Mouse (Mus musculus): ENCODE results near the gene Ramp1. TPM values are rescaled to one million over a fixed set of nuclear protein-coding genes. Genes with fewer than 3 reads are reported as not detected.
A peak's percentile ranks its signal among the peaks of the same experiment; 100 is the strongest.

Ramp1 gene
- total RNA-seq, 4 experiments from 2014 or later, result 7.6 to 11.6 (median 10.0) TPM

GRCm38 (mm10) chr1:91201122-91201521 lies 21.5 kb downstream of the Ramp1 start:
- DNase-seq, result no peak

- no peak for DNase-seq
Observed at GRCm38 (mm10) chr1:91204221-91204765, 24.7 kb downstream of the Ramp1 start.

- DNase-seq, result no peak
Observed at GRCm38 (mm10) chr1:91205651-91206050, 26.0 kb downstream of the Ramp1 start.

GRCm38 (mm10) chr1:91206336-91206735 lies 26.7 kb downstream of the Ramp1 start:
- no peak for DNase-seq

GRCm38 (mm10) chr1:91206873-91207272 lies 27.3 kb downstream of the Ramp1 start:
- no peak for DNase-seq

GRCm38 (mm10) chr1:91207334-91208074 lies 27.9 kb downstream of the Ramp1 start:
- no peak for DNase-seq

- DNase-seq, result no peak
Observed at GRCm38 (mm10) chr1:91209343-91209742, 29.7 kb downstream of the Ramp1 start.

- peak; percentile 32 for DNase-seq
Observed at GRCm38 (mm10) chr1:91209785-91210184, 30.2 kb downstream of the Ramp1 start.

- DNase-seq, result no peak
Observed at GRCm38 (mm10) chr1:91211099-91211498, 31.5 kb downstream of the Ramp1 start.

- DNase-seq, result no peak
Observed at GRCm38 (mm10) chr1:91211591-91212008, 32.0 kb downstream of the Ramp1 start.

- no peak for DNase-seq
Observed at GRCm38 (mm10) chr1:91215264-91215663, 35.6 kb downstream of the Ramp1 start.

GRCm38 (mm10) chr1:91215981-91216380 lies 36.4 kb downstream of the Ramp1 start:
- DNase-seq, result no peak

- no peak for DNase-seq
Observed at GRCm38 (mm10) chr1:91216504-91217267, 37.1 kb downstream of the Ramp1 start.

- DNase-seq, result peak; percentile 49
Observed at GRCm38 (mm10) chr1:91219641-91220321, 40.2 kb downstream of the Ramp1 start.

- no peak for DNase-seq
Observed at GRCm38 (mm10) chr1:91220322-91220672, 40.7 kb downstream of the Ramp1 start.

- no peak for DNase-seq
Observed at GRCm38 (mm10) chr1:91226562-91226961, 46.9 kb downstream of the Ramp1 start.

- no peak for DNase-seq
Observed at GRCm38 (mm10) chr1:91227381-91228054, 47.9 kb downstream of the Ramp1 start.

- DNase-seq, result no peak
Observed at GRCm38 (mm10) chr1:91231142-91231541, 51.5 kb downstream of the Ramp1 start.

- DNase-seq, result no peak
Observed at GRCm38 (mm10) chr1:91231896-91232295, 52.3 kb downstream of the Ramp1 start.

GRCm38 (mm10) chr1:91235395-91235794 lies 55.8 kb downstream of the Ramp1 start:
- no peak for DNase-seq

GRCm38 (mm10) chr1:91237676-91238075 lies 58.1 kb downstream of the Ramp1 start:
- DNase-seq, result no peak

- DNase-seq, result peak; percentile 32
Observed at GRCm38 (mm10) chr1:91239112-91239511, 59.5 kb downstream of the Ramp1 start.
